Mouse (Mus musculus) heart, adult 2 months (tissue): Measurements from ENCODE around the gene Rbm14.

Experiments used
- CTCF ChIP-seq: fragments of 200-600 bp; IDR thresholded peaks from 2 replicates; pipeline ENCODE4 v1.8.1; 2022; ENCODE audit warnings: antibody characterized with exemption, mild to moderate bottlenecking, moderate library complexity
- EP300 ChIP-seq: fragments of 200-500 bp; IDR thresholded peaks from 2 replicates; pipeline ENCODE4 v1.6.1; 2011; ENCODE audit warnings: low read depth, low read length, control low read depth; ENCODE audit not compliant: insufficient read depth
- POLR2A ChIP-seq: fragments of 200-500 bp; IDR thresholded peaks from 2 replicates; pipeline ENCODE4 v1.6.1; 2011; ENCODE audit warnings: mild to moderate bottlenecking, low read depth, low read length, control low read depth; ENCODE audit not compliant: insufficient read depth

DNA sequence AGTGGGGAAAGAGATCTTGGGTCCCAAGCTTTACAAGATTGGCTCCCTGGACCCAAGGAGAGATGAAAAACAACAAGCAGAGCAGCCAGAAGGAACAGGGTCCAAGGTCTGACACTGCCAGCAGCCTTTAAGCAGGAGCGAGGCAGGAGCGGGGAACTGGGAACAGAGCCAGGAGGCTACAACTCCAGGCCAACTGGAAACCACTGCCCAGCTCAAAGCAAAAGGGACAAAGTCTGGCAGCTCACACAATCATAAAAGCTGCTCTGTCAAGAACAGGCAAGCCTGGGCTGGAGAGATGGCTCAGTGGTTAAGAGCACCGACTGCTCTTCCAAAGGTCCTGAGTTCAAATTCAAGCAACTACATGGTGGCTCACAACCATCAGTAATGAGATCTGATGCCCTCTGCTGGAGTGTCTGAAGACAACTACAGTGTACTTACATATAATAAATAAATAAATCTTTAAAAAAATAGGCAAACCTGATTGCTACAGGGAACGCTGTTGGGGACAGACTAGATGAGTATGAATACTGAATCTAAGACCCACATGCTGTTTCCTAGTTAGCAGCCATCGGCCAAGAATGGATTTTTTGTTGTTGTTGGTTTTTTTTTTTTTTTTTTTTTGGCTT is 9.4 kb upstream of the Rbm14 start:
- TF ChIP-seq CTCF (peak; percentile 61), POLR2A (no peak), EP300 (0 out of 2 replicates have a peak, but pooled peaks have one; percentile 17)
